Mouse (Mus musculus) heart, postnatal 36 days (tissue): ENCODE results near the gene Ksr2. TPM values are rescaled to one million over a fixed set of nuclear protein-coding genes. Genes with fewer than 3 reads are reported as not detected.
A peak's percentile ranks its signal among the peaks of the same experiment; 100 is the strongest.
"Not testable (repeated sequence)": the region's sequence is repeated elsewhere in the genome, so short reads cannot be mapped to it uniquely, and the experiment has no call there.

Source experiments
- DNase-seq, 2 experiments: peaks; one replicate each; pipeline ENCODE4 v3.0.0; 2021 to 2022
- intact Hi-C: fragments of 180-260 bp; cut with DNase I; formaldehyde crosslinking; loops from one replicate; pipeline ENCODE4 v1.15.1; 2025
- total RNA-seq, 2 experiments: library from RNA; stranded (reverse); gene quantifications; 2 replicates each; pipeline ENCODE4 v1.2.3; 2021

The Ksr2 gene
- total RNA-seq, 2 experiments from 2014 or later: 0.11 TPM; not detected in 1

- DNase-seq: no peak
- intact Hi-C loops: no loop called here
Observed at GRCm38 (mm10) chr5:117403609-117404008, 10.2 kb upstream of the Ksr2 start.

GRCm38 (mm10) chr5:117404671-117405070 lies 9.1 kb upstream of the Ksr2 start:
- intact Hi-C loops, DNase-seq: not testable (repeated sequence)

- peak; percentile 19 to 57 for DNase-seq
Observed at GRCm38 (mm10) chr5:117408216-117408615, 5.6 kb upstream of the Ksr2 start.

GRCm38 (mm10) chr5:117409369-117409768 lies 4.4 kb upstream of the Ksr2 start:
- DNase-seq: no peak
- intact Hi-C loops: loop anchor here (2.0 kb wide), 1 partner anchor 291 kb away; no protein-coding TSS in a partner anchor

More at GRCm38 (mm10) chr5:117408216-117408615, 5.6 kb upstream of the Ksr2 start:
- intact Hi-C loops: loop anchor here (1.0 to 2.0 kb wide), 2 partner anchors 101 to 289 kb away; no protein-coding TSS in a partner anchor

- DNase-seq: no peak
- intact Hi-C loops: no loop called here
Observed at GRCm38 (mm10) chr5:117414611-117415010, 811 bp downstream of the Ksr2 start.

- DNase-seq: no peak
- intact Hi-C loops: no loop called here
Observed at GRCm38 (mm10) chr5:117415011-117415912, 1.5 kb downstream of the Ksr2 start.

GRCm38 (mm10) chr5:117417442-117417841 lies 3.6 kb downstream of the Ksr2 start:
- intact Hi-C loops: no loop called here
- no peak for DNase-seq

GRCm38 (mm10) chr5:117433501-117433900 lies 19.7 kb downstream of the Ksr2 start:
- intact Hi-C loops, DNase-seq: not testable (repeated sequence)

GRCm38 (mm10) chr5:117440261-117440660 lies 26.5 kb downstream of the Ksr2 start:
- intact Hi-C loops: no loop called here

GRCm38 (mm10) chr5:117441242-117441842 lies 27.5 kb downstream of the Ksr2 start:
- no peak for DNase-seq
- intact Hi-C loops: no loop called here

More at GRCm38 (mm10) chr5:117440261-117440660, 26.5 kb downstream of the Ksr2 start:
- no peak for DNase-seq

- DNase-seq: no peak
- intact Hi-C loops: no loop called here
Observed at GRCm38 (mm10) chr5:117442157-117442765, 28.5 kb downstream of the Ksr2 start.

- DNase-seq: no peak
- intact Hi-C loops: no loop called here
Observed at GRCm38 (mm10) chr5:117443141-117443540, 29.3 kb downstream of the Ksr2 start.

GRCm38 (mm10) chr5:117443902-117444301 lies 30.1 kb downstream of the Ksr2 start:
- DNase-seq: no peak
- intact Hi-C loops: no loop called here

- intact Hi-C loops: no loop called here
- DNase-seq: no peak
Observed at GRCm38 (mm10) chr5:117447698-117448097, 33.9 kb downstream of the Ksr2 start.

GRCm38 (mm10) chr5:117452013-117452412 lies 38.2 kb downstream of the Ksr2 start:
- intact Hi-C loops: no loop called here
- DNase-seq: no peak

- intact Hi-C loops: no loop called here
- no peak for DNase-seq
Observed at GRCm38 (mm10) chr5:117455546-117455945, 41.7 kb downstream of the Ksr2 start.

- DNase-seq: no peak
- intact Hi-C loops: no loop called here
Observed at GRCm38 (mm10) chr5:117457121-117457520, 43.3 kb downstream of the Ksr2 start.

GRCm38 (mm10) chr5:117457583-117457982 lies 43.8 kb downstream of the Ksr2 start:
- DNase-seq: no peak
- intact Hi-C loops: no loop called here

- no peak for DNase-seq
- intact Hi-C loops: no loop called here
Observed at GRCm38 (mm10) chr5:117458899-117459298, 45.1 kb downstream of the Ksr2 start.

- no peak for DNase-seq
- intact Hi-C loops: no loop called here
Observed at GRCm38 (mm10) chr5:117460261-117460660, 46.5 kb downstream of the Ksr2 start.

GRCm38 (mm10) chr5:117467052-117467451 lies 53.3 kb downstream of the Ksr2 start:
- no peak for DNase-seq
- intact Hi-C loops: no loop called here
